Mouse (Mus musculus): Measurements from ENCODE around the gene Rpl36al.

GRCm38 (mm10) chr12:69181800-69182199 lies 2.1 kb downstream of the Rpl36al start:
- TF ChIP-seq CTCF (IDR thresholded peaks at IDR 0.05; ENCODE audit: low read depth) (no peak), EP300 (IDR thresholded peaks at IDR 0.05; ENCODE audit: low read depth) (no peak)
